Mouse (Mus musculus) ES-E14 (cell line): ENCODE measurements around the gene Slx4ip. TPM values are rescaled to one million over a fixed set of nuclear protein-coding genes. Genes with fewer than 3 reads are reported as not detected.

Experiments used
- DNase-seq: peaks from one replicate; pipeline ENCODE4 v3.0.0-alpha.2; 2013; ENCODE audit warnings: low read depth, low spot score
- H3K27ac ChIP-seq: 2 replicates; pipeline ENCODE4 v1.5.1; 2012; ENCODE audit warnings: low read depth, mild to moderate bottlenecking, low read length, moderate library complexity, mixed read lengths; ENCODE audit not compliant: poor library complexity, insufficient read depth, severe bottlenecking
- H3K36me3 ChIP-seq: 2 replicates; pipeline ENCODE4 v1.6.1; 2012; ENCODE audit warnings: mild to moderate bottlenecking, low read length, moderate library complexity, mixed read lengths; ENCODE audit not compliant: control insufficient read depth, poor library complexity, insufficient read depth, severe bottlenecking
- H3K4me1 ChIP-seq, 2 experiments: fragments of 150-350 bp in 1 of 2; sonication (generic) in 1 of 2; 2 replicates each; pipeline ENCODE4 v1.6.1; 2012; ENCODE audit warnings: low read length in 2 of 2, mild to moderate bottlenecking in 1 of 2, mixed read lengths in 1 of 2; ENCODE audit not compliant: control insufficient read depth in 2 of 2, insufficient read depth in 2 of 2, poor library complexity in 1 of 2
- H3K4me3 ChIP-seq, 2 experiments: fragments of 150-350 bp in 1 of 2; sonication (generic) in 1 of 2; 2 replicates each; pipeline ENCODE4 v1.5.1; 2012; ENCODE audit warnings: low read length in 2 of 2, low read depth in 1 of 2, mild to moderate bottlenecking in 1 of 2, mixed read lengths in 1 of 2; ENCODE audit not compliant: insufficient read depth in 1 of 2, poor library complexity in 1 of 2, severe bottlenecking in 1 of 2
- H3K9ac ChIP-seq: 2 replicates; pipeline ENCODE4 v1.6.1; 2012; ENCODE audit warnings: low read depth, mild to moderate bottlenecking, low read length, mixed read lengths; ENCODE audit not compliant: poor library complexity, insufficient read depth, severe bottlenecking
- H3K9me3 ChIP-seq: fragments of 150-350 bp; sonication (generic); 2 replicates; pipeline ENCODE4 v1.6.1; 2012; ENCODE audit warnings: low read depth, mild to moderate bottlenecking, low read length; ENCODE audit not compliant: control insufficient read depth, insufficient read depth
- CHD2 ChIP-seq: IDR thresholded peaks from 2 replicates; pipeline ENCODE4 v1.6.1; 2014; ENCODE audit warnings: mild to moderate bottlenecking, low read depth, low read length, inconsistent platforms
- HCFC1 ChIP-seq: IDR thresholded peaks from 2 replicates; pipeline ENCODE4 v1.6.1; 2012; ENCODE audit warnings: low read length, inconsistent platforms, borderline replicate concordance; ENCODE audit not compliant: insufficient read depth
- MAFK ChIP-seq: IDR thresholded peaks from 2 replicates; pipeline ENCODE4 v1.6.1; 2014; ENCODE audit warnings: mild to moderate bottlenecking, low read depth, low read length, inconsistent platforms; ENCODE audit not compliant: insufficient read depth
- ZC3H11A ChIP-seq: IDR thresholded peaks from 2 replicates; pipeline ENCODE4 v1.6.1; 2012; ENCODE audit warnings: low read depth, mild to moderate bottlenecking, inconsistent platforms, low read length, borderline replicate concordance
- ZNF384 ChIP-seq: IDR thresholded peaks from 2 replicates; pipeline ENCODE4 v1.6.1; 2012; ENCODE audit warnings: low read depth, low read length, inconsistent platforms
- in situ Hi-C, 2 experiments: fragments of 600-800 bp; cut with MboI; formaldehyde crosslinking; loops; one replicate each; pipeline ENCODE4 v1.15.1; 2025; ENCODE audit warnings: low sequenced_read_pairs in 2 of 2, inconsistent platforms in 1 of 2; ENCODE audit not compliant: unreplicated experiment in 2 of 2
- total RNA-seq: library from RNA; depleted of rRNA; stranded (reverse); fragments of 300-350 nt; gene quantifications from 2 replicates; pipeline ENCODE4 v1.2.3, GENCODE M21; 2012

Gene Slx4ip
- total RNA-seq, 1 experiment: 8.1 TPM

DNA sequence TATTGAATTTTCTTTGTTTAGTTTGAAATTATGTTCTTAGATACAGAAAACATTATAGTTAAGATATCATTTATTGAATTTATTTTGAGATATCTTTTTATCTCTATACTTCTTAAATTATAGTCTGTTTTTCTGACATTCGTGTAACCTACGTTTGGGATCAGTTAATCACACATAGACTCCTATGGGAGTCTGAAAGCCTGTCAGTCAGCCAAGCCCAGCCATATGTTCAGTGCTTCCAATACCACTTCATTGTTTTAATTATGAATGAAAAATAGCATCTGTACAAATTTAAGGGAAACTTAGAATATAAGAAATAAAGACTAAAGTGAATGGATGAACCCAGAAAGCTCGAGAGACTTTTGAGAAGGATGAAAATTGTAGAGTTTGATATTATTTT lies 17.6 kb downstream of the Slx4ip start:
- in situ Hi-C loops: no loop called here
- Histone ChIP-seq H3K4me1 (no peaks in the 10 kb centered on the region), H3K27ac (no peak overlapping the region), H3K36me3 (no peaks in the 10 kb centered on the region), H3K9ac (no peak overlapping the region), H3K9me3 (no peaks in the 10 kb centered on the region), H3K4me3 (no peak overlapping the region)
- DNase-seq: no peak
- no peak for TF ChIP-seq CHD2
- no peak for TF ChIP-seq ZC3H11A
- TF ChIP-seq ZNF384: no peak

GRCm38 (mm10) chr2:136909298-136909697 lies 18.3 kb downstream of the Slx4ip start:
- Histone ChIP-seq H3K4me1 (no peaks in the 10 kb centered on the region), H3K36me3 (no peaks in the 10 kb centered on the region), H3K27ac (no peak overlapping the region), H3K9ac (no peak overlapping the region), H3K9me3 (no peaks in the 10 kb centered on the region), H3K4me3 (no peak overlapping the region)
- in situ Hi-C loops: no loop called here
- no peak for DNase-seq
- TF ChIP-seq HCFC1: no peak
- no peak for TF ChIP-seq CHD2

- H3K4me3 ChIP-seq: no peak overlapping the region
- no peaks in the 10 kb centered on the region for H3K4me1 ChIP-seq
- in situ Hi-C loops: no loop called here
- H3K27ac ChIP-seq: no peak overlapping the region
- TF ChIP-seq CHD2 (no peak), HCFC1 (no peak), ZNF384 (no peak), ZC3H11A (no peak), MAFK (no peak)
- H3K9me3 ChIP-seq: no peaks in the 10 kb centered on the region
- no peak for DNase-seq
- no peaks in the 10 kb centered on the region for H3K36me3 ChIP-seq
- H3K9ac ChIP-seq: no peak overlapping the region
Observed at GRCm38 (mm10) chr2:136911958-136912411, 21.0 kb downstream of the Slx4ip start.

DNA sequence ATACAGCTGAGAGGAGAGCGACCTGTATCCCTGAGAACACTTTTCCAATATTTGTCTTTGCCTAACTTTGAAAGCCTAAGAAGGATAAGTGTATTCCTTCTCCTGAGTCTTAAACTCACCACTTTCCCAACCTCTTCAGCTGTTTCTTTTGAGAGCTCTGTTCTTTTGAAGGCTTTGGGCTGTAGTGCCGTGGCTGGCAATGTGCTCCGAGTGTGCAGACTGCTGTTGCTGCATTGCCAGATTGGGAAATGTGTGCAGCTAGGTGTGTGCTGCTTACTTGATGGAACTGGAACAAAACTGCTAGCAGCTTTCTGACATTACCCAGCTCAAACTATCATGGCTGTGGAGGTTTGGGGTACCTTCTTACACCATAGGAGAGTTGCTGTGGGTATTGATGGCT lies 22.0 kb downstream of the Slx4ip start:
- TF ChIP-seq MAFK: no peak
- TF ChIP-seq ZNF384: no peak
- no peak for TF ChIP-seq HCFC1
- no peak for TF ChIP-seq CHD2
- no peak for TF ChIP-seq ZC3H11A
- no peak overlapping the region for H3K4me3 ChIP-seq
- H3K9me3 ChIP-seq: no peaks in the 10 kb centered on the region
- H3K36me3 ChIP-seq: no peaks in the 10 kb centered on the region
- no peak overlapping the region for H3K9ac ChIP-seq
- DNase-seq: no peak
- no peaks in the 10 kb centered on the region for H3K4me1 ChIP-seq
- in situ Hi-C loops: no loop called here
- no peak overlapping the region for H3K27ac ChIP-seq

- in situ Hi-C loops: no loop called here
- no peak overlapping the region for H3K4me3 ChIP-seq
- TF ChIP-seq ZC3H11A: no peak
- no peak for TF ChIP-seq MAFK
- TF ChIP-seq HCFC1: no peak
- TF ChIP-seq CHD2: no peak
- TF ChIP-seq ZNF384: no peak
- no peak overlapping the region for H3K9ac ChIP-seq
- no peaks in the 10 kb centered on the region for H3K9me3 ChIP-seq
- no peak overlapping the region for H3K27ac ChIP-seq
- H3K4me1 ChIP-seq: peaks cover 0 to 2% of the 10 kb centered on the region in 2 experiments; a peak in 1 of 4 replicates
- H3K36me3 ChIP-seq: no peaks in the 10 kb centered on the region
- no peak for DNase-seq
Observed at GRCm38 (mm10) chr2:136914334-136914902, 23.4 kb downstream of the Slx4ip start.
